Mouse (Mus musculus): ENCODE results near the gene Ermp1.

DNA sequence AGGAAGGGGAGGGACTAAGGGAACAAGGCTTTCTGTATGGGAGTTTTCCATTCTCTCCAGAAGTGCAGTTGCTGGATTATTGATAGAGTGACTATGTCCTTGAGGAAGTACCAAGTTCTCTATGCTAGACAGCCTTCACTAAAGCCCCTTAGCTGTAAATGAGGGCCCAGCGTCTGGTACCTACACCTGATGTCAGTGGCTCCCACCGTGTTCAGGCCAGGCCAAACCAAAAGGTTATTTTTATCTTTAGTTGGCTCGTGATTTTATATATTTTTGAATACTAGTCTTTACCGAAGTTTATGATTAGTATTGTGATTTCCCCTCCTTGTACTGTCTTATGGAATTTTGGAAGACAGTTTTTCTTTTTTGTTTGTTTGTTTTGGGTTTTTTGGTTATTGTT is 40.7 kb downstream of the Ermp1 start:
- TF ChIP-seq CTCF (IDR thresholded peaks at IDR 0.05 in 2 of 3, conservative IDR thresholded peaks at IDR 0.05 in 1 of 3; ENCODE audit: control insufficient read depth in 1 of 3, insufficient read depth in 1 of 3, low read depth in 2 of 3, low read length in 3 of 3, poor library complexity in 1 of 3, severe bottlenecking in 1 of 3) (no peak), USF2 (IDR thresholded peaks at IDR 0.05; ENCODE audit: borderline replicate concordance in 1 of 2, insufficient read depth in 1 of 2, low read depth in 1 of 2, low read length in 2 of 2) (no peak), POLR2A (IDR thresholded peaks at IDR 0.05; ENCODE audit: control insufficient read depth in 1 of 2, insufficient read depth in 1 of 2, low read depth in 1 of 2, low read length in 2 of 2, poor library complexity in 1 of 2) (0 out of 4 replicates have a peak, but pooled peaks of 1 of the 2 experiments have one; percentile 9), GABPA (IDR thresholded peaks at IDR 0.05; ENCODE audit: low read depth, low read length) (no peak)

Data from MEL (cell line).